Mouse (Mus musculus) forelimb bud, embryonic 11.5 days (tissue): ENCODE results near the gene Gm10203.
A peak's percentile ranks its signal among the peaks of the same experiment; 100 is the strongest.
"Not testable (repeated sequence)": the region's sequence is repeated elsewhere in the genome, so short reads cannot be mapped to it uniquely, and the experiment has no call there.

Experiments used
- DNase-seq: peaks from one replicate; pipeline ENCODE4 v3.0.0-alpha.2; 2012; ENCODE audit warnings: low read depth, low spot score

Gm10203 gene

GRCm38 (mm10) chr6:149134391-149135150 lies 4.6 kb downstream of the Gm10203 start:
- no peak for DNase-seq

GRCm38 (mm10) chr6:149135631-149136030 lies 5.7 kb downstream of the Gm10203 start:
- no peak for DNase-seq

GRCm38 (mm10) chr6:149137936-149138335 lies 8.0 kb downstream of the Gm10203 start:
- DNase-seq, result no peak

- DNase-seq, result no peak
These were observed 9.0 kb downstream of the Gm10203 start for GRCm38 (mm10) chr6:149139011-149139410.

- DNase-seq, result no peak
These were observed 9.5 kb downstream of the Gm10203 start, which contains the start of gene Etfbkmt for GRCm38 (mm10) chr6:149139471-149139870. Gene Etfbkmt, plus strand, starts transcription at chr6:149139849.

GRCm38 (mm10) chr6:149141393-149142173 lies 11.6 kb downstream of the Gm10203 start:
- peak; percentile 93 for DNase-seq

- no peak for DNase-seq
These were observed 15.2 kb downstream of the Gm10203 start for GRCm38 (mm10) chr6:149145143-149145542.

DNA sequence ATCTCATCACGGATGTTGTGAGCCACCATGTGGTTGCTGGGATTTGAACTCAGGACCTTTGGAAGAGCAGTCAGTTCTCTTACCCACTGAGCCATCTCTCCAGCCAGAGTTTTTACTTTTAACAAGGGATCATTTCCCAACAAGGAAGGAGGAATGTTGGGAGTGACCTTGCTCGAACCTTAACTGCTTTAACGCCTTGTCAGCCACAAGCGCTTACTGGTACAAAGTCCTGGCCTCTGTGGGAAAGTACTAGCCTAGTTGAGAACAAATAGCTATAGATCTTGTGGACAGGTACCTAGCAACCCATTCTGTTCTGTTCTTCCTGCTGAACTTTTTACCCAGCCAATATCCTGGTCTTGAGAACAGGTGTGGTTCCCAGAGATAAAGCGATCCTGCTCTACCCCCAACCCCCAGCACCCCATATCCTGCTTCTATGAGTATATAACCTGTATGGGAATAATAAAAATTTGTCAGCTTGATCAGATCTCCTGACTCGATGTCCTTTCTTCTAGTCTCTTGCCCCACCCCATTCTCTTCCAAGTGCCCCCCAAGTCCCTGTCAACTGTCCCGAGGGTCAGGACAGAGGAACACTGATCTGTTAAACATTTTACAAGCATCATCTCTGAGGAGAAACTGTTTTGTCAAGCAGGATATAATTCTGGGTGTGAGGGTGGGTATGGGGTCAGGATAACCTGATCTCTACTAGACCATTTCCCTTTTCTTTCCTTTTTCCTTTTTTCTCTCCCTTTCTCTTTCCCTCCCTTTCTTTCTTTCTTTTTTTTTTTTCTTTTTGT lies 18.7 kb downstream of the Gm10203 start:
- no peak for DNase-seq

DNA sequence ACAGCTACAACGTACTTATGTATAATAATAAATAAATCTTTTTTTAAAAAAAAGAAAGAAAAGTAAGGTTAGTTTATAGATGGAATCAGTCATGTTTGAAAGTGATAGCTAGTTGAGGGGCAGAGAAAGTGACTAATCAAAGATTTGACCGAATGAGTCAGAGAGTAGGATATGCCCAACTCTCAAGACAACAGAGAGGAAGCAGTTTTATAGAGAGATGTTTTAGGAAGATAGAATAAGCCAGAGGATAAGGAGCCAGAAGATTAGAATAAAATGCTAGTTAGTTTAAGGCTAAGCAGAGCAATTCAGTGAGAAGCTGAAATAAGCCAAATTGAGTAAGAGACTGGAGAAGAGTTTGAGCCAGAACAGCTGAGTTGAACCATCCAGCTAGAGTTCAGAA lies 22.1 kb downstream of the Gm10203 start:
- no peak for DNase-seq

DNA sequence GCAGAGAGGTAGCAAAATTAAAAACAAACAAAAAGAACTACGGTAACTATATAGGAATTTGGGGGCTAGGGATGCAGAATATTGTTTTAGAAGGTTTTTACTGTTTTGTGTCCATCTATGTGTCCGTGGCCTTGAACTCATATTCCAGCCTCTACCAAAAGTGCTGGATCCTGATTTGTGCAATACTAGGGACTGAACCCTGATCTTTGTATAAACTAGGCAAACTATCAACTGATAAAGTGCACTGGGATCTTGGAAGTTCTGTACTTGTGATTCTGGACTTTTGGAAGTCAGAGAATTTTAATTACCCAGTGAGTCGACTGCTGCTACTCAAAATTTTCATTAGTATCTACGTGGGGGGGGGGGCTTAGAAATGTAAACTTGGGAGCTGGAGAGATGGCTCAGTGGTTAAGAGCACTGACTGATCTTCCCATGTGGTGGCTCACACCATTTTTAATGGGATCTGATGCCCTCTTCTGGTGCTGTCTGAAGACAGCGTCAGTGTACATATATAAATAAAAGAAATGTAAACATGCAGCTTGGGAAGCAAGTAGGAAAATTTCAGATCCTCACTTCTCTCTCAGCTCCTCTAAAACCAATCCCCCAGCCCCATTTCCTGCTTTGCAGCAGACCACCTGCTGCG lies 23.6 kb downstream of the Gm10203 start:
- no peak for DNase-seq

DNA sequence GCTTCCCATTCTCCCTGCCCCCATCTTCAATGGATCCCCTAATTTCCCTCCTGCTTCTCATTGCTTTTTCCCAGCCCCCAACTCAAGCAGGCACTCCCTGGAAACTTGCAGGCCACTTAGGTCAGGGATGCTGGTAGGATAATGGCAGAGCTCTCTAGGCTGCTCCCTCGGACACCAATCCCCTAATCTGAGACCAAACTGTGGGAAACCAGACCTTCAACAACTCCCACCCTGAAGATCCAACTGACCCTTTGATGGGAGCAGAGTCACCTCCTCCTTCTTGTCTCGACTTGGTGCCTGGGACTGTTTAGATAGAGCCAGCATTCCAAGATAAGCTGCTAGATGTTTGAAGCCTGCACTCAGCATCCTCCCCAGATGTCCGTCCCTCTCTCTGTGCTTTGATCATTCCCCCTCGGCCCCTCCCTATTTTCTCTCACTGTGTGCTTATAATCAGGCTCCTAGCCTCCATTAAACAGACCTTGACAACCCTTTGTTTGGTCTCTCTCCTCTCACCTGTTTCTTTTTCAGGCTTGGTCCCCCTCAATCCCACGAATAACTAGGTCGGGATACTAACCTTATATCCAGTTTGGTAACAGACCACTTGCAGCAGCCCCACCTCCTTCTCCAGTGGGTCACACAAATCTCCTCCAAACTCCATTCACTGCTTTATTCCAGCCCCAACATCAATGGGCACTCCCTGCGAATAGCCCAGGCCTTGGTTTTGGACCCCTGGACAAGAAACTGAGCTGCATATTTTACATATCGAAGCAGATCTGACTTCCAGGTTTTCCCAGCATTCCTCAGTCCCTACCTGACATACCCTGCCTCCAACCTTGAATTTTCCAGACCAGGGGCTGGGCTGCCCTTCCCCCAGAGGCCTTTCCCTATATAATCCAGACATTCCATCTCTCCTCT lies 24.4 kb downstream of the Gm10203 start:
- DNase-seq, result no peak

GRCm38 (mm10) chr6:149155031-149155841 lies 25.3 kb downstream of the Gm10203 start:
- DNase-seq, result no peak

- DNase-seq, result not testable (repeated sequence)
These were observed 37.1 kb downstream of the Gm10203 start for GRCm38 (mm10) chr6:149167038-149167437.

DNA sequence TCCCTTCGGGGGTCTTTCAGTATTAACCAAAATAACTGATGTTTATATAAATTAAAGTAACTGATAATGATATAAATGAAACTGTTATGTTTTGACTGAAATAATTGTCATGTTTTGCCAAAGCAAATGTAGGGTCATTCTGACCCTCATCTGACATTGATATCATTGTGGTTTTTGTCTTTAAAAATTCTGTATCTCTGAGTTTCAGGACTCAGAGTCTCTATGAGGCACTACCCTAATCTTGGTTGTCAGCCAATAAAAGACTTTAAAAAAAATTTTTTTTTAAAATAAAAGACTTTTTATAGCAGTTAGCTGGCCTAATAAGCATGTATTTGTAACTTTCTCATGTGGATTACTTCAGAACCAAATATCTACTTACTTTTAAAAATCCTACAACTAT lies 37.7 kb downstream of the Gm10203 start:
- DNase-seq, result no peak

DNA sequence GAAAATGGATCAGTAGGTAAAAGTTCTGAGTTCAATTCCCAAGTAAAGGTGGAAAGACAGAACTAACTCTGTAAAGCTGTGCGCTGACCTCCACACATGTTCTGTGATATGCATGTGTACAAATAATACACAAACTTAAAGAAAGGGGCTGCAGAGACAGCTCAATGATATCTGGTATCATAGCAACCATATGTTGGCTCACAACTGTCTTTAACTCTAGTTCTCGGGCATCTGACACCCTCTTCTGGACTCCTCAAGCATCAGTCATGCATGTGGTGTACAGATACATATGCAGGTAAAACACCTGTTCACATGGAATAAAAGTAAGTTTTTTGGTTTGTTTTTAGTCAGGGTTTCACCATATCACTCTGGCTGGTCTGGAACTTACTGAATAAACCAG lies 38.5 kb downstream of the Gm10203 start:
- DNase-seq, result no peak

GRCm38 (mm10) chr6:149169965-149170364 lies 40.0 kb downstream of the Gm10203 start:
- not testable (repeated sequence) for DNase-seq

DNA sequence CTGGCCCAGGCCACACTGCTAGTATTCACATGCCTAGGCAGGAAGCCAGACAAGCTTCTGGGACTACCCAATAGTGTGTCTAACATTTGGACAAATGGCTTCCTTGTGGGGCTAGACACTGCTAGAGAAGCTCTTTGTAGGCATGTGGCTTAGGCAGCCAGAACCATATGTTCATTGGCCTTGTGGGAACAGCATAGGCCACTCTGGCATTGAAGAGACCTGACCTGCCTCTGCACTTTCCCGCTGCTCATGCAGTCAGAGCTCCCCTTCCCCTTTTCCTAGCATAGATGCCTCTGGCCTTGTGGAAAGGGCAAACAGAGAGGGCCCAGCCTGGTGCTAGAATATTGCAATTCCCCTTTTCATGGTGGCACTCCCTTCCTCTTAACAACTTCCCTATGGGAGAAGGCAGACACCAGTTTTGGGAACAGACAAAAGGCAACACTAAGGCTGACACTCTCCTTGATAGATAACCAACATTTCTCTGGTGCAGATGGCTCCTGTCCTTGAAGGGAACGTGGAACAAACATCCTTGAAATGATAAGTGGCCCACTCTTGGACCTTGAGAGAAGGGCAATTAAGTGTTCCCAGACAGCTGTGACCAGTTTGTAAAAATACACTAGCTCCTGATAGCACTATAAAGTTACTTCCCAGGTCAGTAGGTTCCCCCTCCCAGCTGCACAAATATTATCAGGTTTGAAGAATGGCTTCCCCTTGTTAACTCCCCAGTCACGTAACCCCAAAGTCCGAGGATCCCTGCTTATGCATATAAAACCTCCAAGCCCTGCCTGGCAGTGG lies 44.1 kb downstream of the Gm10203 start:
- no peak for DNase-seq

- DNase-seq, result no peak
These were observed 45.1 kb downstream of the Gm10203 start for GRCm38 (mm10) chr6:149174932-149175570.
